Mouse (Mus musculus) olfactory bulb, adult 2 months (tissue): Measurements from ENCODE around the gene Slco3a1.

ENCODE experiments used
- CTCF ChIP-seq: fragments of 200-500 bp; IDR thresholded peaks from 2 replicates; pipeline ENCODE4 v1.5.1; 2012; ENCODE audit warnings: low read depth, mild to moderate bottlenecking, low read length, moderate library complexity; ENCODE audit not compliant: insufficient read depth
- POLR2A ChIP-seq: fragments of 200-500 bp; IDR thresholded peaks from 2 replicates; pipeline ENCODE4 v1.6.1; 2012; ENCODE audit warnings: mild to moderate bottlenecking, low read depth, low read length, moderate library complexity; ENCODE audit not compliant: insufficient read depth

GRCm38 (mm10) chr7:74353240-74353639, 201.3 kb downstream of the Slco3a1 start:
- TF ChIP-seq POLR2A, result no peak
- TF ChIP-seq CTCF, result no peak
